Comparison of ENCODE assay signal across 14 mouse cellular contexts in the genomic region with DNA sequence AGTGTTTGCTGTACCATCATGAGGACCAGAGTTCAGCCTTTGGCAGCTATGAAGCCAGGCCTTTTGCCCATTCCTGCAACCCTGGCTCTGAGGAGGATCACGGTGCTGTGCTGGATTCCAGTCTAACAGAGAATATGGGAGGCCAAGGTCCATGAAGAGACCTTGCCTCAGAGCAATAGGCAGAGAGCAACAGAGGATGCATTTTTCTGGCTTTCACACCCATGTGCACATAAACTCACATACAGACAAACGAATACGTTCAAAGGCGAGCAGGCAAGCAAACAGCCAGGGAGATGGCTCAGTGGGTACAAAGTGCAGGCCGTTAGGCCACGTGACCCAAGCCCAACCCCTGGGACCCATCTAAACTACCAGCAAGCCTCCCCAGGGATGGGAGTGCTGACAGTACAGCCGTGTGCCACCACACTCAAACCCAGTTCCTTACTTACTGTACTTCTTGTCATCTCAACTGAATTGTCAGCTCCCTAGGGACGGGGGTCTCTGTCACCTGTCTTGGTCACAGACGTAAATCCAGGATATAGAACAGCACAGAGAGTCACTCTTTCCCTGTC. TPM values are rescaled to one million over a fixed set of nuclear protein-coding genes. Genes with fewer than 3 reads are reported as not detected.
DNase-seq lines count a peak whose midpoint lies in the region; ATAC-seq and TF ChIP-seq lines count a peak whose summit lies in the region.
"Had no signal": no experiment of that assay in that cellular context is flagged by ENCODE, and none has a peak within 500 bp of the region (broad histone marks: within the 10 kb centered on the region; RNA-seq: fewer than 3 reads in every experiment).

No protein-coding gene starts in this region.

- 56% methylated on average over 9 of the region's 9 CpGs for WGBS in kidney, embryonic 14.5 days
- WGBS in liver, embryonic 14.5 days (ENCODE audit: insufficient replicate concordance), result 22% methylated on average over 9 of the region's 9 CpGs
- 84% methylated on average over 9 of the region's 9 CpGs for WGBS in cerebellum, adult 2 months

- TF ChIP-seq CTCF in liver, embryonic 14.5 days (IDR thresholded peaks at IDR 0.05; ENCODE audit: low read depth), result no peak
- no peak for TF ChIP-seq CTCF in cerebellum, adult 2 months (IDR thresholded peaks at IDR 0.05; ENCODE audit: borderline replicate concordance, insufficient read depth, low read depth, low read length)

- TF ChIP-seq POLR2A in cerebellum, adult 2 months (IDR thresholded peaks at IDR 0.05; ENCODE audit: borderline replicate concordance, insufficient read depth, low read length), result no peak

- no peaks in the 10 kb centered on the region for H3K9me3 ChIP-seq in kidney, embryonic 14.5 days (ENCODE audit: control insufficient read depth, low read length)
- no peaks in the 10 kb centered on the region for H3K9me3 ChIP-seq in liver, embryonic 14.5 days (ENCODE audit: control insufficient read depth, low read length)
- H3K9me3 ChIP-seq: embryonic facial prominence, embryonic 13.5 days had no signal

- no peaks in the 10 kb centered on the region; the same call in 1 of the 2 replicates for H3K36me3 ChIP-seq in kidney, embryonic 14.5 days (ENCODE audit: control insufficient read depth, insufficient read depth, low read length)
- H3K36me3 ChIP-seq in liver, embryonic 14.5 days (replicated peaks; ENCODE audit: control insufficient read depth, insufficient read depth, low read depth), result no peaks in the 10 kb centered on the region

- no peak overlapping the region for H3K27ac ChIP-seq in kidney, embryonic 14.5 days (ENCODE audit: low read depth, low read length)
- peak overlapping the region; percentile 90 for H3K27ac ChIP-seq in liver, embryonic 14.5 days
- no peak overlapping the region for H3K27ac ChIP-seq in cerebellum, adult 2 months (ENCODE audit: insufficient read depth, low read length)
- H3K27ac ChIP-seq: embryonic facial prominence, embryonic 13.5 days; heart, adult 2 months; layer of hippocampus, adult 2 months had no signal

- H3K4me3 ChIP-seq in kidney, embryonic 14.5 days (ENCODE audit: low read length), result no peak overlapping the region
- H3K4me3 ChIP-seq in liver, embryonic 14.5 days (ENCODE audit: insufficient read depth in 1 of 2, low read depth in 2 of 2, low read length in 2 of 2), result peak overlapping the region; percentile 30 to 38
- H3K4me3 ChIP-seq in cerebellum, adult 2 months (replicated peaks; ENCODE audit: insufficient read depth, low read depth, low read length), result no peak overlapping the region
- H3K4me3 ChIP-seq: embryonic facial prominence, embryonic 13.5 days; heart, adult 2 months; layer of hippocampus, adult 2 months had no signal

- TF ChIP-seq EP300 in liver, embryonic 14.5 days (IDR thresholded peaks at IDR 0.05; ENCODE audit: low read depth), result 0 out of 2 replicates have a peak, but pooled peaks have one; percentile 11

- peak; percentile 8 for DNase-seq in spleen, adult 12 weeks (ENCODE audit: low spot score)
- no peak for DNase-seq in spleen, adult 18-20 months
- DNase-seq in liver, embryonic 14.5 days (ENCODE audit: low read depth in 3 of 3, low spot score in 3 of 3), result no peak
- no peak for DNase-seq in cerebellum, adult 2 months
- no peak for DNase-seq in right cerebral cortex, postnatal 25 days
- DNase-seq in layer of hippocampus, adult 11-12 months (ENCODE audit: low spot score), result no peak
- no peak for DNase-seq in adrenal gland, postnatal 14 days
- DNase-seq: cerebellum, adult 9-10 months; heart, adult 2 months; heart, postnatal 4 days; lung, postnatal 4 days had no signal

- no peak overlapping the region for H3K9ac ChIP-seq in kidney, embryonic 14.5 days (ENCODE audit: low read depth, low read length)
- H3K9ac ChIP-seq in liver, embryonic 14.5 days (replicated peaks), result peak overlapping the region; percentile 44
- H3K9ac ChIP-seq: embryonic facial prominence, embryonic 13.5 days had no signal

- H3K4me2 ChIP-seq in kidney, embryonic 14.5 days (replicated peaks; ENCODE audit: low read depth, low read length), result no peak overlapping the region
- H3K4me2 ChIP-seq in liver, embryonic 14.5 days (ENCODE audit: low read depth), result peak overlapping the region; percentile 70
- H3K4me2 ChIP-seq: embryonic facial prominence, embryonic 13.5 days had no signal

- 0 out of 2 replicates have a peak, but pooled peaks cover 3% of the 10 kb centered on the region for H3K4me1 ChIP-seq in kidney, embryonic 14.5 days (ENCODE audit: control insufficient read depth, insufficient read depth, low read length)
- H3K4me1 ChIP-seq in liver, embryonic 14.5 days (replicated peaks; ENCODE audit: control insufficient read depth in 2 of 2, insufficient read depth in 2 of 2, low read length in 1 of 2), result peaks cover 43 to 72% of the 10 kb centered on the region in 2 experiments
- peaks cover 20% of the 10 kb centered on the region for H3K4me1 ChIP-seq in cerebellum, adult 2 months (ENCODE audit: control insufficient read depth, insufficient read depth, low read length)

- ATAC-seq in kidney, embryonic 14.5 days (ENCODE audit: low FRiP score, low TSS enrichment), result 0 out of 2 replicates have a peak, but pooled peaks have one; percentile 20
- ATAC-seq in liver, embryonic 14.5 days (ENCODE audit: insufficient read depth), result peak; percentile 59

- peaks cover 14% of the 10 kb centered on the region; the same call in 1 of the 2 replicates for H3K27me3 ChIP-seq in kidney, embryonic 14.5 days (ENCODE audit: control insufficient read depth, insufficient read depth, low read length)
- no peaks in the 10 kb centered on the region for H3K27me3 ChIP-seq in liver, embryonic 14.5 days (ENCODE audit: control insufficient read depth, insufficient read depth, low read length)
- H3K27me3 ChIP-seq in cerebellum, adult 2 months (ENCODE audit: control insufficient read depth, insufficient read depth, low read length), result no peaks in the 10 kb centered on the region
- H3K27me3 ChIP-seq: embryonic facial prominence, embryonic 13.5 days had no signal

RNA-seq across cellular contexts. Expression of a gene that starts 34.7 kb away (rescaled TPM):
- 4.5 and 5.5 TPM in 2 replicates for polyA plus RNA-seq in kidney, embryonic 14.5 days (2014; fragmentation: Nextera tagmentation; extraction: Ambion mirVana)
- 0.81 TPM in 2 replicates for polyA plus RNA-seq in liver, embryonic 14.5 days (2012; rRNA removed)
- polyA plus RNA-seq in liver, embryonic 14.5 days (2014; fragmentation: Nextera tagmentation; extraction: Ambion mirVana), result 1.0 and 2.1 TPM in 2 replicates
- polyA plus RNA-seq in cerebellum, adult 2 months (2012; rRNA removed), result 28.3 and 29.8 TPM in 2 replicates
- 1.8 and 2.4 TPM in 2 replicates for total RNA-seq in adrenal gland, postnatal 14 days (2021)

RNA-seq across cellular contexts. Expression of a gene that starts 49.3 kb away (rescaled TPM):
- 19.3 and 27.7 TPM in 2 replicates for polyA plus RNA-seq in kidney, embryonic 14.5 days (2014; fragmentation: Nextera tagmentation; extraction: Ambion mirVana)
- polyA plus RNA-seq in liver, embryonic 14.5 days (2012; rRNA removed), result 1.5 and 2.5 TPM in 2 replicates
- 2.3 TPM in 2 replicates for polyA plus RNA-seq in liver, embryonic 14.5 days (2014; fragmentation: Nextera tagmentation; extraction: Ambion mirVana)
- polyA plus RNA-seq in cerebellum, adult 2 months (2012; rRNA removed), result 81.8 and 99.7 TPM in 2 replicates
- 10.9 and 12.4 TPM in 2 replicates for total RNA-seq in adrenal gland, postnatal 14 days (2021)

RNA-seq across cellular contexts. Expression of a gene that starts 56.7 kb away (rescaled TPM):
- polyA plus RNA-seq in kidney, embryonic 14.5 days (2014; fragmentation: Nextera tagmentation; extraction: Ambion mirVana), result 198 and 239 TPM in 2 replicates
- polyA plus RNA-seq in liver, embryonic 14.5 days (2012; rRNA removed), result 14.6 and 15.6 TPM in 2 replicates
- polyA plus RNA-seq in liver, embryonic 14.5 days (2014; fragmentation: Nextera tagmentation; extraction: Ambion mirVana), result 22.3 and 23.6 TPM in 2 replicates
- 46.2 and 54.9 TPM in 2 replicates for polyA plus RNA-seq in cerebellum, adult 2 months (2012; rRNA removed)
- total RNA-seq in adrenal gland, postnatal 14 days (2021), result 29.0 and 31.5 TPM in 2 replicates

Comparison
In these comparisons a context has a peak if more than half of its experiments do, and no peak if none do; other contexts are left out.
1. H3K4me3 ChIP-seq: peak in liver, embryonic 14.5 days (2 of 2); none in kidney, embryonic 14.5 days (single experiment) and cerebellum, adult 2 months (single experiment).